Mouse (Mus musculus) layer of hippocampus, adult 9-11 months (tissue): ENCODE data around the gene Slc16a4.
"Not testable (repeated sequence)": the region's sequence is repeated elsewhere in the genome, so short reads cannot be mapped to it uniquely, and the experiment has no call there.

Experiments used
- DNase-seq: peaks from one replicate; pipeline ENCODE4 v3.0.0; 2022

Gene Slc16a4

DNA sequence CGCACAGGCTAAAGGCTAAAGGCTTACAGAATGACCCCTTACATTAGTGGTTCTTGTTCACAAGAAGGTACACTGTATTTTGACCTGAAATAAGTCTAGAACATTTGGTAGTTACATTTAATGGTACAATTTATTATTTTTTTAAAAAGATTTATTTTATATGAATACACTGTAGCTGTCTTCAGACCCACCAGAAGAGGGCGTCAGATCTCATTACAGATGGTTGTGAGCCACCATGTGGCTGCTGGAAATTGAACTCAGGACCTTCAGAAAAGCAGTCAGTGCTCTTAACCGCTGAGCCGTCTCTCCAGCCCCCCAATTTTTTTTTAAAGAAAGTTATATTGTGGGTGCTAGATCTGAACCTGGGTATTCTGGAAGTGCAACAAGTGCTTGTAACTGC, 5.9 kb downstream of the Slc16a4 start:
- DNase-seq = not testable (repeated sequence)

DNA sequence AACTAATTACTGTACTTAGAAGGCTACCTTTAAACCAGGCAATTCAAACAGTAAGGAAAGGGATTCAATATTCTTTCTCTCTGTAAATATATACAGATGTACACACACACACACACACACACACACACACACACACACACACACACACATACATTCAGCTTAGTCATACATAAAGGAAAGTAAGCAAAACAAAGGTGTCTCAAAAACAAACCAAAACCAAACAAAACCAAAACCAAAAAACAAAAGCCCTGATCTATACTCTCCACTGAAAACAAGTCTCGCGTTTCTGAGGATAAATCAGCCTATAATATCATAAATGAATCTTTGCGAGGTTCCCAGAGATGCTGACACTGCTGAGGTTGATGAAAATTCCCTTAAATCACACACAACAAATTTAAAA, 26.3 kb downstream of the Slc16a4 start:
- DNase-seq = no peak

DNA sequence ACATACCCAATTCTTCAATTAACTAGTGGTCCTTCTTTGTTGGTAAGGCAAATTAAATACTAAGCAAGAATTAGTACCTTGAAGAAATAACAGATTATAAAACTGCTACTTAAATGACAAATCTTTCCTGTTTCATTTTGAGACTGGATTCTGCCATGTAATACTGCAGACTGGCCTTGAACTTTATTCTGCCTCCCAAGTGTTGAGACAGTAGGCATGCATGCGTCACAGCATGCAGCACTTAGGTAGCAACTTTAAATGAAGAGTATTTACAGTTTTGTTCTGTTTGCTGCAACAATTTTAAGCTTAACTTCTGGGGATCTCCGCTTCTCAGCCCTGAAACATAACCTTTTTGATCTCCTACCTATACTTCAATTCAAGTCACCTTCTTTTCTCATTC, 30.1 kb downstream of the Slc16a4 start:
- DNase-seq = no peak

DNA sequence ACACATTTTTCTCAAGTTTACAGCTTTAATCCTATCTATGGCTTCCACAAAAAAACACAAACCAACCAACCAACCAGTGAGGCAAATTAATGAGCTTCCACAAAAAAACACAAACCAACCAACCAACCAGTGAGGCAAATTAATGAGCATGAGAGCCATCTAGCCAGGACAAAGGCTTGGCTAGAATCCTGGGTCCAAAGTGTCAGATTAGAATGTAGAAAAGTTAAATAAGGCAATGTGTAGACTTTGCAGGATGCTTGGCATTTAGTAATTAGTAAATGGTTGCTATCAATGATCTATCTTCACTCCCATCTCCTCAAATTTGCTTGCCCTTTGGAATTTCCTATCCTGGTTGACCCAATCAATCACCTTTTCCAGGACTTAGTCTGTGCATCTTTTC, 30.7 kb downstream of the Slc16a4 start:
- no peak for DNase-seq

DNA sequence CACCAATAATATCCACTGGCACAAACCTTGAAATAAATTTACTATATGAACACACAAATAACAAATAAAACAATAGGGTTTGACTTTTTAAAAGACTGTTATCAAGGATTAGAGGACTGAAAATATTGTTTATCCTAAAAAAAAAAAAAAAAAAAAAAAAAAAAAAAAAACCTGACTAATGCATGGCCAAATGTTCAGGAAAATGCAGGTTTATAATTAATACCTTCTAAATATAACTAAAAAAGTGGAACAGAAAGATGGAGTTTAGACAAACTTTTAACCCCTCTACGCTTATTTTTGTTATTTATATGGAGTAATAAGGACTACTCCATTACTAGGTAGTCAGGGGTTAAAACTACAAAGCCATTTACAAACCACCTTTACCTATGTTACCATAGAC, 35.4 kb downstream of the Slc16a4 start:
- DNase-seq = no peak

DNA sequence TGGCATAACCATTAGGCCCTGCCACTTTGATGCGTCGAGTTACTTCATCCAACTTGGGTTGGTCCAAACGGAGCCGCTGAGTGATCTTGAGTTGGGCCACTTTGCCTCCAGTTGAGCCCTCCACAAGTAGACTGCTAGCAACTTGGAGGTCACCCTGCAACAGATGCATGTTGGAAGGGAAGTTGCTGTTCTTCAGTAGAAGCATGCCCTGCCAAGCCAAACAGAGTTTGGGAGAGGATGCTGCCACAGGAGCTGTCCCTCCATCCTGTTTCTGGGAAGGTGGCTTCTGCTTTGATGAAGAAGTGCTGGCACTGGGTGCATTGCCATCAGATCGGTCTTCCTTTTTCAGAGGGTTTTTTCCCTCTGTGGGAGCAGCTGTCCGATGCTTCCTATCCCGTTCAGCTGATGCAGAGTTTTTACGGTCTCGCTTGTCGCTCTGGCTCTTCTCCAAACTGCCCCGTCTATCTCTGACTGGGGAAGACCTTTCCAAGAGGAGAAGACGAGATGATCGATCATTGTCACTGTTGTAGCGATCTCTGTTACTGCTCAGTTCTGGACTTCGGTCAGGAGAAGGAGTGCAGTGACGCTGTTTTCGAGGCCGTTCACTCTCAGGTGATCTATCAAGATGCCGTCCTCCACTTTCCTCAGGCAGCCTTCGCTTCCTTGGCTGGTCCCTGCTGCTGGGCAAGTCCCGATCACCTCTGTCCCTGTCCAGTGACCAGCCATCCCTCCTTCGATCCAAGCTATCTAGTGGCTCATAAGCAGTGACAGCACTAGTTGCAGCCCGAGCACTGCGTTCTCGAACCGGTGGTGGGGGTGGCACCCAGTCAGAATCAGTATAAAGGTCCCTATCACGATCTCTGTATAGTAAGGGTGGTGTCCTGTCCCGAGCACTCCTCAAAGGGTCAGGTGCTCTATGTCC, 39.7 kb downstream of the Slc16a4 start:
- no peak for DNase-seq

DNA sequence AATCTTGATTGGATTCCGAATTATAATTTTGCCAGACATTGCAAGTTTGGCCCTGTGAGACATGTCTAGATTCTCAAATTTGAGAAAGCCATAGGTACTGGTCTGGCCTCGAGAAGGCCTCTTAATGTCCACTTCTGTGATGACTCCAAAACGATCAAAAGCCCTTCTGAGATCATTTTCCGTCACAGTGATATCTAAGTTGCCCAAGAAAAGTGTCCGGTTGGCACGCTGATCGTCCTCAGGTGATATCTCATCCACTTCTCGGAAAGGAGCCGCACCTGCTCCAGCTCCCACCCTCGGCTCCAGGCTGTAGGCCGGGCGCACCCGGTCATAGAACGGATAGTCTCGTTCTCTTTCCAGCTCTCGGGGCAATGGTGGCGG, 40.7 kb downstream of the Slc16a4 start:
- no peak for DNase-seq

DNA sequence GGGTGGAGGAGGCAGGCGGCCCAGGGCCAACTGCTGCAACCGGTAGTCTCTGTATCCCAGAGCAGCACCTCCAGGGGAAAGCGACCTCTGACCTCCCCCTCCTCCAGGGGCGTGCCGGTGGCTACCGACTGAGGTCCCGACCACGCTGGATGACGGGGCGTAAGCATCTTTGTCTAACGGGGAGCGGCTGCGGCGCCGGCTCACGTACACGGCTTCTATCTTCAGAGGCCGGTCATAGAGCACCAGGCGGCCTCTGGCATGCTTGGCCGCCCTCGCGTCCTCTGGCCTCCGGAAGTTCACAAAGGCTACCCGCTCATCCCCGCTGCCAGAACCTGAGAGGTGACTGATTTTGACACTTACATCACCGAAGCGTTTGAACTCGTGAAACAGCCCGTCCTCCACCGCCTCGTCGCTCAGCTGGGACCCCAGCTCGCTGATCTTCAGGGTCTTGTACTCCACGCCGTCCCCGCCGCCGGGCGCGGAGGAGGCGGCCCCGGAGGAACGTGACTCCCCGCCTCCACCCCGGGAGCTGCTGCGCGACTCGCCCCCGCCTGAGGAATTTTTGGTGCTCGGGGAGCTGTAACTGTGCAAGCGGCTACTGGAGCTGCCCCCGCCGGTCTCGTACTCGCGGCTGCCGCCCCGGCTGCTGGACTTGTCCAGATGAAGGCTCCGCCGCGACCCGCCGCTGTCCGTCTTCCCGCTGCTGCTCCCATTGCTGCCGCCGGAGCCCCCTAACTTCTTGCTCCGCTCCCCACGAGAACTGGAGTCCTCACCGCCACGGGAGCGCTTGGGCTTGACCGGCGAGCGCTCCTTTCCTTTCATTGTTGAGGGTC, 41.3 kb downstream of the Slc16a4 start:
- DNase-seq = peak; percentile 54

DNA sequence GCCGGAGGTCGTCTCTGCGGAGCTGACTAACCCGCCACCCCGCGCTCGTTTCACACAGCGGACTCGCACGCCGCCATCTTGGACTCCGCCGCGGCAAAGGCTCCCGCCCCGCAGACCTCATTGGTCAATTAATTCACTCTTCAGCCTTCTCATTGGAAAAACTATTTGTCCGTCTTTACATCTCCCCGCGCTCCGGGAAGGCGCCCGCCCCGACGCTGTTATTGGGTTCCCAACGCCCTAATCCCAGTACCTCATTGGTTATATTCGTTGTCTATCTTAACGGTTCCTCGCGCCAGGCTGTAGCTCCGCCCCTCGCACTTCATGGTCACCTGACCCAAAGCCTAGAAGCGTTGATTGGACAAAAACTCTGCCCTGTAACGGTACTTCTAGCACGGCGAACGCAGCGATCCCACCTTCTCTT, 41.9 kb downstream of the Slc16a4 start:
- peak; percentile 99 for DNase-seq

DNA sequence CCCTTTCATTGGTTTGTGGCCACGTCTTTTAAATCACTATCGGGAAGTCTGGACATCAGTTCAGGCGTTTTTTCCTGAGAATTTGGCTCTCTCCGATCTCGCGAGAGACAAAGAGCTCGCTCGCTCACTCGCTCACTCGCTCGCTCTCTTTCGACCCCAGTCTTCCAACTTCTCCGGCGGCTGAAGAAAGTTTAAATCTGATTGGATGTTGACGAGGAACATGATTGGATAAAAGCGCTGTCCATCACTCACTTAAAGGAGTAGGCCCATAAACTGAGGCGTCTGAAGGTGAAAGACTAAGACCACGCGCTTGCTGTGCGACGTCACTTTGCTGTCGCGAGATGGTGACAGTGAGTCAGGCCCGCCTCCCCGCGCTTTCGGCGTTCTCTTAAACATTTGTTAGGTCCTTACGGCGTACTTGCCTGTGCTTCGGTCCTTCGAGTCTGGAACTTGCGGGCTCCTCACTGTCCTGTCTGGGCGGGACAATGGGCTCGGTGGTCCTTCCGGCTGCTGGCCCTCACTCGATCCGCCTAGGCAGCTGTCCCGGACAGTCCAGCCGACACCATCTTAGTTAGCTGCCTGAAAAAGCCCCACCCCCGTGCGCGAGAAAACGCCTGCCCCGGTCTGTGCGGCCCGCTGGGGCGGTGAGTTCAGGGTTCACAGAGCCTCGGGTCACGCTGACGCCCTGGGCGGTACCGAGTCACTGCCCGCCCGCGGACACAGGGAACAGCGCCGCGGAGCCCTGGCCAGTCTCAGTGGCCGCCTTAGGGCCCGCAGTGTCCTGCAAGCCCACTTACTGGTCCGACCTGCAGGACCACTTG, 42.6 kb downstream of the Slc16a4 start, which contains the start of gene Rbm15:
Rbm15 (minus strand) TSS at position 293 of the 821 bp plus-strand sequence.
- DNase-seq = peak; percentile 99

DNA sequence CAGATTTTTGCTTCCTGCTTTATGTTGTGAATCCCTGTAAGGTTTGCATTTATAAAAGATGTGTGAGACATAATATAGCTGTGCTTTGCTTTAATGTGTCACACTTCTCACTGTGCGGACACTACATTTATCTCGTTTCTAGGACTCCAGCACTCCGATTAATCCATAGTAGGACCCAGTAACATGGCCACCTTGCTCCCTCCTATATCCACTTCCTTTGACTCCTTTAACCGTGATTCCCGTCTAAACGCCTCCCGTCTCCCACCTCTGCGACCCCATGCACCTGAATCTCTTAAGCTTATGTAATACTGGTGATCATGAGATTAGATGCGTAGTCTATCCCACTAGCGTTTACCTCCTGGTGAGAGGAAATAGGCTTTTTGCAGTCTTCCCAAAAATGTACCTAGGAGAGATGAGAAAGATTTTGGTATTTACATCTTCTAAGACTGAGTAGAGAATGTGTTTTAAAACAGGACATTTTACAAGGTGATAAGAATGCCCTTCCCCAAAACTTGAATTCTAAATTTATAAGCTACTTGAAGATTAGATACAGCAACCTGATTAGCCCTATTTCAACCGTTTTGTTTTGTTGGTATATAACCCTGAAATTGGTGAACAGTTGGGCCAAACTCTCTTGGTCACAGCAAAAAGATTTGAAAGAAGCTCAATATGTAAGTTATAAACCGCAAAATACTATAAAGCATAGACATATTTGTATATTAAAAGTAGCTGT, 43.3 kb downstream of the Slc16a4 start:
- no peak for DNase-seq

DNA sequence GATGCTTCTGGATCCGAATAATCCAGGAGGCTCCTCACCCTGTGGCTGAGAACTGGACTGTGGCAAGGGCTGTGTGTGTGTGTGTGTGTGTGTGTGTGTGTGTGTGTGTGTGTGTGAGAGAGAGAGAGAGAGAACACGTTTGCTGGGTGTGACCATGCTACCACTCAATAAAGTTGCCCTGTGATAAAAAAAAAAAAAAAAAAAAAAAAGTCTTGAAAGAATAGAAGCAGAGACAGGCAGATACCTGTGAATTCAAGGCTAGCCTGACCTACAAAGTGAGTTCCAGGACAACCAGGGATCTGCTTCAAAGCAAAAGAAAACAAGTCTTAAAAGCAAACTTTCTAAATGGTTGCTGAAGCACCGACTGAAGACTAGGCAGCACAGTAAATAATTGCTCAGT, 52.9 kb downstream of the Slc16a4 start:
- no peak for DNase-seq

DNA sequence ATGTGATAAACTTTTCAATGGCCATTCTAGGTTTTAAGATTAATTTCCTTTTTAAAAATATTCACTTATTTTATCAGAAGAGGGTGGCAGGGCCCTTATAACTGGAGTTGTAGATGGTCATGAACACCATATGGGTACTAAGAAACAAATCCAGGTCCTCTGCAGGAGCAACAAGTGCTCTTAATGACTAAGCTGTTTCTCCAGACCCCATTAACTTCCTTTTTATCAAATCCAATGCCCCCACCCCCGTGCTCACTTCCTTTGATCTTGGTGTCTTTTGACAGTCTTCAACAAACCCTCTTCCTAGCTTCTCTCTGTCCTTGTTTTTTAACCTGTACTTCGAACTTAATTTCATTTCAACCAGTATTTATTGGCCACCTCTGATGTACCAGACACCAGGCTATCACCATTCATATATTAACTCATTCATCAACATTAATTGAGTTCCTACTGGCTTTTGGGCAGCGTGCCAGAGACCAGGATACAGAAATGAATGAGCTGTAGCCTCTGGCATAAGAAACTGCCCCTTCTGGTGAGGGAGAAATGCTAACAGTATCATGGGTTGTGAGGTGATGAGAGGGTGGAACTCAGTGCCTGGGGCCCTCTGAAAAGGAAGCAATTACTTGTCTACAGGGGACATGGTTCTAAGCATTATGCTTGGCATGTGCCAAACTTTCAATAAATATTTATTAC, 54.1 kb downstream of the Slc16a4 start:
- DNase-seq = no peak

DNA sequence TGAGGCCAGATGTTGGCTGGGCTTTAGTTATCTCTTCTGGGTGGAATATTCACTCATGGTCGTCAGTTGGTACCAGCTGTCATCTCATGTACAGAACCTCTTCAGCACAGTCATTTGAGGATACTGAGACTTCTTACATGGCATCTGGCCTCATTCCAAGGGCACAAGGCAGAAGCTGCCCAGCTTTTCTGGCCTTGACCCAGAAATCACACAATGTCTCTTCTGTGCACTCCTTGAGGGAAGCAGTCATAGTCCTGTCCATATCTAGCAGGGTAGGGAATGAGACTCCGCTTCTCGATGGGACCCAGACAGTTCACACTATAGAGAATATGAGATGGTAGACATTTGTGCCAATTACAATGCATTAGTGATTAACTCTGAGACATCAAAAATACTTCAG, 58.0 kb downstream of the Slc16a4 start:
- DNase-seq = peak; percentile 60

DNA sequence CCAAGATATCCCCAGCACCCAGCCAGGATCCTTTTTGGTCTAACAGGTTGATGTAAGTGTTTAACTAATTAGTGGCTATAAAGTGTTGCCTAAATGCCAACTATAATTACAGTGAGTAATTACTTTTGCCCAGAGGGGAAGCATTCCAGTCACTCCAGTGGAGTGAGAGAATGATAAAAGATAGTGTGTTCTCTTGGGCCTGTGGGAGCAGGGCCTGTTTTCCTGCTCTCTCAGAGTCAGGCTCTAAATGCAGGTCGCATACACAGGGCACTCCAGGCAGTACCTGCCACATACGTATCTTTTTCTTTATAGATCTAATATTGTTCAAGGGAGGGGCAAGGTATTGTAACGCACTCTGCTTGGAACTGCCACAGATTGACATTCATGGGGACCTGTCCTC, 60.7 kb downstream of the Slc16a4 start:
- no peak for DNase-seq

DNA sequence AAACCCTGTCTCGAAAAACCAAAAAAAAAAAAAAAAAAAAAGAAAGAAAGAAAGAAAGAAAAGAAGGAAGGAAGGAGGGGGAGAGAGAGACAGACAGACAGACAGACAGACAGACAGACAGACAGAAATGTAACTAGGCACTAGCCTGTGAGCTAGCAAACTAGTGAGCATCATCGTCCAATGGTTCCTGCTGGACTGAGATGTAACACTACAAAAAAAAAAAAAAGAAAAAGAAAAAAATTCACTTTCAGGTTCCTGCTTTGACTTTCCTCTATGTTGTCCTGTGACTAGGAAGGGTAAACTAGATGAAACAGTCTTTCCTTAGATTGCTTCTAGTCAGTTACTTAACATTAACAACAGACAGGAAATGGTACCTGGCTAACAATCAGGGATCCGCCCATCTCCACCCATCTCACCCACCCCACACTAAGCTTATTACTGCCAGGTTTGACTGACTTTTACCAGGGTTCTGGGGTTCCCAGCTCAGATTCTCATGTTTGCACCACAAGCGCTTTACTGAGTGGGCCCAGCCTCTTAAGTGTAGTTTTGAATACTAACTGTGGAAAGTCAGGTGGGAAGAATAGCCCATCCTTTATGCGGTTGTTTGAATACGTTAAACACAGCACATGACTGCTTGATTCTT, 64.7 kb downstream of the Slc16a4 start:
- no peak for DNase-seq

DNA sequence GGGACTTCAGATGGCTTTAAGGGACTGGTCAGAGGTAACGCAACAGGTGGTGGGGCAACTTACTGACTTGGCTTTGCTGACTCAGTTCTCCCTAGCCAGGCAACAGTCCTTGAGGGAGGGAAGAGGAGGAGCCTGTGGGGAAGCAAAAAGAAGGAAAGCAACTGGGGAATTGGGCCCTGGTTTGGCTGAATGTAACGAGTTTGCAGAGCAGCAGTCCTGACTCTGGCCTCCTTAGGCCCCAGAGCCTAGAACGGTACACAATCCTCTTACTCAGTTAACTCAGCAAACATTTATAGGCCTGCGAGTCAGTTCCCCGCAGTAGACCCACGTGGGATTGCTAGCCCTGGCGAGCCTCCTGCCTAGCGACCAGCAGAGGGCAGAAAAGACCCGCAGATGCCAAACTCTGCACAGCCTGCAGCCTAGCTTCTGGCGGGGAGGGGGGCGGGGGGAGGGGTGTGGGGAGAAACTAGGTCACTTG, 66.0 kb downstream of the Slc16a4 start:
- DNase-seq = peak; percentile 74

DNA sequence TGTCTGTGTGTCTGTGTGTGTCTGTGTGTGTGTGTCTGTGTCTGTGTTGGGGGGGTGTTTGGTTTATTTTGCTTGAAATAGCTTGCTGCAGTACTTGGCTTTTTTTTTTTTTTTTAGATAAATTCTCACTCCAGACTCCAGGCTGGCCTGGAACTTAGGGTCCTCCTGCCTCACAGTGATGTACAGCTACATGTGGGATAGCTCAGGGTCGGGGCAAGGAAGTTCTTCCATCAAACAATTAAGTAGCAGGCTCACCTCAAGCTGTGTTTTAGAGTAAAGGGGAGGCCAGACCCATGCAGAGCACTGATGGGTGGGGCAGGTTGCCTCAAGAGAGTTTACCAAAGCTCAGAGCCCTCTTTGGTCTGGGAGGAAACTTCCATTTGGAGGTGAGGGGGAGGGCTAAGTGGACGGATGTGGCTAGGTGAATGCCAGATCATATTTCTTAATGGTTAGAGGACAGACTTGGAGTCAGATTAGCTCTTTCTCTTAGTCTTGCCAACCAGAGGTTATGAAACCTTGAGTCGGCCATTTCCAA, 66.7 kb downstream of the Slc16a4 start:
- DNase-seq = no peak

DNA sequence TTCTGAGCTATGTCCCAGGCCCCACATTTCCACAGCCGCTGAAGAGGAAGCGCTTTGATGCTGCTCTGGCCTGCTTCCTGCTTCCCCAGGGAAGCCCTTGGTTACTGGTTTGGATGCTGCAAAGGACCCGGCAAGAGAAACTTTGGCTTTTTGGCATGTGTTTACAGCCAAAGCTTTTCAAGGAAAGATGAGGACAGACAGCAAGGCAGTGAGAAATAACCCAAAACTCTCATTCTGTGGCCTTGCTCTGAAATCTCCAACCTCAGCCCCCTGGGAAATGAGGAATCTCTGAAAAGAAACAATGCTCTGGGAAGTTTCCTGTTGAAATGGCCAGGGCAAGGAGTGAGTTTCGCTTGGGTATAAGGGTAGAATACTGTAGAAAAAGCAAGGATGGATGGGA, 69.3 kb downstream of the Slc16a4 start:
- DNase-seq = no peak
